Mouse (Mus musculus) CH12.LX (cell line): ENCODE results near the gene Nsmce1. TPM values are rescaled to one million over a fixed set of nuclear protein-coding genes. Genes with fewer than 3 reads are reported as not detected.

ENCODE experiments used
- DNase-seq: peaks from one replicate; pipeline ENCODE4 v3.0.0-alpha.2; 2013; ENCODE audit errors: extremely low read depth
- H3K27ac ChIP-seq: 2 replicates; pipeline ENCODE4 v1.5.1; 2012; ENCODE audit warnings: low read depth, mild to moderate bottlenecking, control low read depth, moderate library complexity; ENCODE audit not compliant: insufficient read depth
- H3K27me3 ChIP-seq: replicated peaks from 2 replicates; pipeline ENCODE3; 2012; ENCODE audit warnings: inconsistent platforms
- H3K36me3 ChIP-seq, 2 experiments: replicated peaks in 1 of 2; 2 replicates each; pipeline versions ENCODE3 to v1.6.1; 2012; ENCODE audit warnings: inconsistent platforms in 1 of 2, low read length in 1 of 2, mild to moderate bottlenecking in 1 of 2, mixed read lengths in 1 of 2, moderate library complexity in 1 of 2; ENCODE audit not compliant: control insufficient read depth in 1 of 2, insufficient read depth in 1 of 2
- H3K4me1 ChIP-seq, 2 experiments: 2 replicates each; pipeline ENCODE4 v1.6.1; 2012; ENCODE audit warnings: inconsistent platforms in 1 of 2, moderate library complexity in 1 of 2; ENCODE audit not compliant: insufficient read depth in 2 of 2, control insufficient read depth in 1 of 2
- H3K4me2 ChIP-seq: 2 replicates; pipeline ENCODE4 v1.6.1; 2012; ENCODE audit warnings: low read depth, mild to moderate bottlenecking, control low read depth; ENCODE audit not compliant: poor library complexity, insufficient read depth, severe bottlenecking
- H3K4me3 ChIP-seq, 3 experiments: fragments of 150-350 bp in 1 of 3; sonication (generic) in 1 of 3; replicated peaks in 1 of 3; 2 replicates each; pipeline versions ENCODE3 to v1.5.1; 2011 to 2012; ENCODE audit warnings: low read depth in 2 of 3, low read length in 2 of 3, mild to moderate bottlenecking in 2 of 3, moderate library complexity in 2 of 3, control low read depth in 1 of 3, improper control_type of control experiment in 1 of 3, inconsistent platforms in 1 of 3, mixed read lengths in 1 of 3; ENCODE audit not compliant: poor library complexity in 1 of 3
- H3K79me2 ChIP-seq: replicated peaks from 2 replicates; pipeline ENCODE4 v1.6.1; 2012; ENCODE audit warnings: mild to moderate bottlenecking, moderate library complexity; ENCODE audit not compliant: control insufficient read depth, poor library complexity, insufficient read depth, severe bottlenecking; ENCODE audit errors: extremely low read depth
- H3K9ac ChIP-seq: 2 replicates; pipeline ENCODE4 v1.6.1; 2012; ENCODE audit warnings: low read depth, mild to moderate bottlenecking, control low read depth, moderate library complexity; ENCODE audit not compliant: insufficient read depth
- H3K9me3 ChIP-seq: replicated peaks from 2 replicates; pipeline ENCODE3; 2012; ENCODE audit warnings: low read length, inconsistent platforms, mixed read lengths
- CHD1 ChIP-seq: IDR thresholded peaks from 2 replicates; pipeline ENCODE4 v1.6.1; 2012; ENCODE audit warnings: low read depth, low read length, improper control_type of control experiment, inconsistent platforms
- CHD2 ChIP-seq: IDR thresholded peaks from 2 replicates; pipeline ENCODE4 v1.6.1; 2011; ENCODE audit warnings: low read length, improper control_type of control experiment
- HCFC1 ChIP-seq: IDR thresholded peaks from 2 replicates; pipeline ENCODE4 v1.6.1; 2012; ENCODE audit warnings: low read depth, mild to moderate bottlenecking, inconsistent platforms, low read length, improper control_type of control experiment
- KAT2A ChIP-seq: IDR thresholded peaks from 2 replicates; pipeline ENCODE4 v1.6.1; 2012; ENCODE audit warnings: low read length, improper control_type of control experiment, inconsistent platforms; ENCODE audit not compliant: insufficient replicate concordance
- MAFK ChIP-seq: IDR thresholded peaks from 2 replicates; pipeline ENCODE4 v1.6.1; 2011; ENCODE audit warnings: low read length, improper control_type of control experiment; ENCODE audit not compliant: insufficient replicate concordance
- NRF1 ChIP-seq: IDR thresholded peaks from 2 replicates; pipeline ENCODE4 v1.6.1; 2014; ENCODE audit warnings: low read depth, mild to moderate bottlenecking, inconsistent platforms, low read length, improper control_type of control experiment, moderate library complexity
- PAX5 ChIP-seq: IDR thresholded peaks from 2 replicates; pipeline ENCODE4 v1.6.1; 2012; ENCODE audit warnings: low read length, inconsistent platforms, mixed read lengths
- POLR2A ChIP-seq: IDR thresholded peaks from 2 replicates; pipeline ENCODE4 v1.6.1; 2011; ENCODE audit warnings: low read depth, mild to moderate bottlenecking, improper control_type of control experiment, low read length
- RCOR1 ChIP-seq: conservative IDR thresholded peaks from 2 replicates; pipeline ENCODE4 v1.6.1; 2012; ENCODE audit warnings: low read depth, mild to moderate bottlenecking, inconsistent platforms, low read length, improper control_type of control experiment
- UBTF ChIP-seq: IDR thresholded peaks from 2 replicates; pipeline ENCODE4 v1.6.1; 2012; ENCODE audit warnings: low read depth, mild to moderate bottlenecking, inconsistent platforms, low read length, improper control_type of control experiment, moderate library complexity
- ZKSCAN1 ChIP-seq: IDR thresholded peaks from 2 replicates; pipeline ENCODE4 v1.6.1; 2012; ENCODE audit warnings: low read depth, inconsistent platforms, low read length, improper control_type of control experiment, borderline replicate concordance
- ZMIZ1 ChIP-seq: IDR thresholded peaks from 2 replicates; pipeline ENCODE4 v1.6.1; 2012; ENCODE audit warnings: low read depth, mild to moderate bottlenecking, inconsistent platforms, low read length, improper control_type of control experiment
- dilution Hi-C: fragments of 300-500 bp; cut with MboI; formaldehyde crosslinking; loops from 2 replicates; pipeline ENCODE4 v1.14.3; 2020; ENCODE audit warnings: low sequenced_read_pairs; ENCODE audit not compliant: extremely low pct_unique_long_range_greater_than_20kb, extremely low pct_ligation_motif_present
- in situ Hi-C: fragments of 300-500 bp; cut with MboI; formaldehyde crosslinking; loops from 3 replicates; pipeline ENCODE4 v1.14.3; 2019; ENCODE audit warnings: low sequenced_read_pairs, low pct_ligation_motif_present, low pct_unique_long_range_greater_than_20kb, mixed read lengths
- polyA plus RNA-seq: library from polyadenylated mRNA; unstranded; fragments of >175 nt; gene quantifications from 2 replicates; pipeline ENCODE4 v1.2.1, GENCODE M21; 2012; ENCODE audit warnings: low read depth; ENCODE audit not compliant: insufficient read length
- total RNA-seq, 2 experiments: library from RNA; depleted of rRNA; stranded (reverse); fragments of 300-350 nt in 1 of 2; fragments of >200 nt in 1 of 2; gene quantifications; 2 replicates each; pipeline ENCODE4 v1.2.3; 2012 to 2014

Nsmce1 gene
- total and polyA plus RNA-seq, 3 experiments, result 52.0 to 74.8 (median 61.9) TPM

- no peak overlapping the region for H3K27ac ChIP-seq
- DNase-seq, result no peak
- H3K79me2 ChIP-seq, result no peaks in the 10 kb centered on the region
- in situ Hi-C loops, result no loop called here
- dilution Hi-C loops, result no loop called here
- H3K9me3 ChIP-seq, result no peaks in the 10 kb centered on the region
- H3K4me3 ChIP-seq, result no peak overlapping the region
- no peak for TF ChIP-seq NRF1
- H3K9ac ChIP-seq, result no peak overlapping the region
- H3K36me3 ChIP-seq, result peaks cover 6 to 83% of the 10 kb centered on the region in 2 experiments
- H3K4me2 ChIP-seq, result no peak overlapping the region
- no peaks in the 10 kb centered on the region for H3K27me3 ChIP-seq
- H3K4me1 ChIP-seq, result no peaks in the 10 kb centered on the region
Observed at GRCm38 (mm10) chr7:125453671-125454070, 37.7 kb downstream of the Nsmce1 start.

GRCm38 (mm10) chr7:125451078-125451477, 40.3 kb downstream of the Nsmce1 start:
- H3K27ac ChIP-seq, result no peak overlapping the region
- in situ Hi-C loops (no loop called here), dilution Hi-C loops (no loop called here)
- H3K79me2 ChIP-seq, result no peaks in the 10 kb centered on the region
- H3K27me3 ChIP-seq, result no peaks in the 10 kb centered on the region
- peaks cover 0 to 73% of the 10 kb centered on the region in 2 experiments for H3K36me3 ChIP-seq
- H3K9me3 ChIP-seq, result peaks cover 7% of the 10 kb centered on the region
- H3K4me1 ChIP-seq, result peaks cover 0 to 3% of the 10 kb centered on the region in 2 experiments; a peak in 1 of 4 replicates
- no peak for TF ChIP-seq NRF1
- no peak for TF ChIP-seq PAX5
- TF ChIP-seq KAT2A, result no peak
- TF ChIP-seq HCFC1, result no peak
- no peak for TF ChIP-seq CHD2
- TF ChIP-seq MAFK, result no peak
- TF ChIP-seq UBTF, result no peak
- TF ChIP-seq RCOR1, result no peak
- no peak overlapping the region for H3K9ac ChIP-seq
- no peak overlapping the region for H3K4me2 ChIP-seq
- DNase-seq, result no peak
- H3K4me3 ChIP-seq, result no peak overlapping the region

GRCm38 (mm10) chr7:125450678-125451077, 40.7 kb downstream of the Nsmce1 start:
- H3K9ac ChIP-seq, result no peak overlapping the region
- H3K4me1 ChIP-seq, result peaks cover 0 to 7% of the 10 kb centered on the region in 2 experiments; a peak in 1 of 4 replicates
- no peaks in the 10 kb centered on the region for H3K27me3 ChIP-seq
- H3K9me3 ChIP-seq, result peaks cover 7% of the 10 kb centered on the region
- H3K4me2 ChIP-seq, result no peak overlapping the region
- dilution Hi-C loops, result no loop called here
- H3K4me3 ChIP-seq, result no peak overlapping the region
- H3K27ac ChIP-seq, result no peak overlapping the region
- in situ Hi-C loops, result no loop called here
- no peak for DNase-seq
- no peaks in the 10 kb centered on the region for H3K79me2 ChIP-seq
- H3K36me3 ChIP-seq, result peaks cover 0 to 69% of the 10 kb centered on the region in 2 experiments
- TF ChIP-seq CHD1, result no peak
- no peak for TF ChIP-seq NRF1
- no peak for TF ChIP-seq ZMIZ1
- TF ChIP-seq POLR2A, result no peak
- no peak for TF ChIP-seq ZKSCAN1
